Mouse (Mus musculus) kidney, postnatal 14 days (tissue): Measurements from ENCODE around the gene Eme1.

Experiments used
- DNase-seq: peaks from one replicate; pipeline ENCODE4 v3.0.0; 2022; ENCODE audit warnings: mixed read lengths

Eme1 gene

DNA sequence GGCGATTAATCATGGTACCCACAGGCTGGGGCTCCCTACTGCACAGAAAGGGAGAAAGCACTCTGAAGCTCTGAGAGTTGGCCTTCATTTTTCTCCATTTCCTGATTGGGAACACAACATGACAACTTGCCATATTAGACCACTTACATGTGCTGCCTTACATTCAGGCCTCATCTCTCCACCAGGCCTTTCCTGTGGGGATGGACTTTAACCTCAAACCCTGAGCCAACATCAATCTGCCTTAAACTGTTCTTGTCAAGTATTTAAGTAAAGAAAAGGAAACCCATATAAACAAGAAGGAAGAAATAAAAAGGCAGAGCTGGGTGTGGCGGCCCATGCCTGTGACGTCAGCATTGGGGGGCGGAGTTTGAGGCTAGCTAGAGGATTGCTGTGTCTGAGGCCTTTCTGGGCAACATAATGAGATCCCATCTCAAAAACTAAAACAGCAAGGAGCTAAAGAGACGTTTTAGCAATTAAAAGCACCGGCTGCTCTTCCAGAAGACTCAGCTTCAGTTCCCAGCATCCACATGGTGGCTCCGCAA, 57.4 kb downstream of the Eme1 start:
- peak; percentile 44 for DNase-seq
